Mouse (Mus musculus) gastrocnemius, postnatal 25 days (tissue): ENCODE measurements around the gene Tmem106b. TPM values are rescaled to one million over a fixed set of nuclear protein-coding genes. Genes with fewer than 3 reads are reported as not detected.

Source experiments
- total RNA-seq, 2 experiments: library from RNA; stranded (reverse); gene quantifications; 1 replicate in 1 of 2; 2 replicates in 1 of 2; pipeline ENCODE4 v1.2.3; 2021

The Tmem106b gene
- total RNA-seq, 2 experiments from 2014 or later = 56.1 to 60.3 TPM

Other genes starting within 250 kb of the Tmem106b start
- not detected for gene Vwde, start 155.2 kb downstream of the Tmem106b start, total RNA-seq